Mouse (Mus musculus) E14TG2a.4 (cell line): ENCODE measurements around the gene Crocc.
A peak's percentile ranks its signal among the peaks of the same experiment; 100 is the strongest.

ENCODE experiments used
- H3K27me3 ChIP-seq: 2 replicates; pipeline ENCODE4 v1.6.1; 2014; ENCODE audit warnings: low read length, control low read depth; ENCODE audit not compliant: insufficient read depth
- H3K36me3 ChIP-seq: 2 replicates; pipeline ENCODE4 v1.6.1; 2014; ENCODE audit warnings: low read length, control low read depth; ENCODE audit not compliant: insufficient read depth
- H3K4me1 ChIP-seq: replicated peaks from 2 replicates; pipeline ENCODE4 v1.6.1; 2014; ENCODE audit warnings: low read depth, low read length, control low read depth
- H3K4me3 ChIP-seq: replicated peaks from 2 replicates; pipeline ENCODE4 v1.5.1; 2014; ENCODE audit warnings: mild to moderate bottlenecking, low read length
- H3K9me3 ChIP-seq: 2 replicates; pipeline ENCODE4 v1.6.1; 2014; ENCODE audit warnings: low read length, control low read depth
- CTCF ChIP-seq: conservative IDR thresholded peaks from 2 replicates; pipeline ENCODE4 v1.5.1; 2014; ENCODE audit warnings: low read length
- NANOG ChIP-seq: IDR thresholded peaks from 2 replicates; pipeline ENCODE4 v1.6.1; 2014; ENCODE audit warnings: borderline replicate concordance, low read length, mixed read lengths
- POU5F1 ChIP-seq: IDR thresholded peaks from 2 replicates; pipeline ENCODE4 v1.6.1; 2014; ENCODE audit warnings: low read length, borderline replicate concordance

Gene Crocc

DNA sequence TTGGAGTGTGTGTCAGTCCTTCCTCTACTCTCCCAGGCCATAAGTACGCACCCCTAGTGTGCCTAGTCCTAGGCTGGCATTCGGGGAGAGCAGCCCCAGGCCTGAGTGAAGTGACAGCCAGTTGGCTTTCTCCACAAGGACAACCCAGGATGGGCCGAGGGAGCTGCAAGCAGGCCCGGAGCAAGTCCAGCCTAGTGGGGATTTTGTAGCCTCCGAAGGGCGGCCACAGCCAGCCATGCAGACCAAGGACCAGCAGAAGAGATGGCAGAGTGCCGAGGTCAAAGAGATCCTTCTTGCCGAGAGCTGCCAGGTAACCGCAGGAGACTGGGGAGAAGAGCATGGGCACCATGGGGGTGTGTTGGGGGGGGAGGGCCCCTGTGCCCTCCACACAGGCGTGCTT, 34.7 kb upstream of the Crocc start:
- Histone ChIP-seq H3K9me3 (no peaks in the 10 kb centered on the region), H3K4me3 (peak overlapping the region; percentile 58), H3K36me3 (no peaks in the 10 kb centered on the region), H3K4me1 (peaks cover 64% of the 10 kb centered on the region), H3K27me3 (no peaks in the 10 kb centered on the region; the same call in 1 of the 2 replicates)
- TF ChIP-seq CTCF (no peak), NANOG (no peak), POU5F1 (no peak)

- H3K4me1 ChIP-seq: peaks cover 29% of the 10 kb centered on the region
Measured at GRCm38 (mm10) chr4:141088714-141089113, 28.4 kb upstream of the Crocc start.

GRCm38 (mm10) chr4:141088033-141088432, 27.7 kb upstream of the Crocc start, which contains the start of gene Spata21:
Spata21 (plus strand) TSS chr4:141088333.
- TF ChIP-seq POU5F1 (no peak), CTCF (no peak), NANOG (no peak)
- Histone ChIP-seq H3K4me1 (peaks cover 24% of the 10 kb centered on the region), H3K36me3 (no peaks in the 10 kb centered on the region), H3K27me3 (peaks cover 3% of the 10 kb centered on the region; the same call in 1 of the 2 replicates), H3K9me3 (no peaks in the 10 kb centered on the region), H3K4me3 (no peak within 1 kb of the TSS)

More at GRCm38 (mm10) chr4:141088714-141089113, 28.4 kb upstream of the Crocc start:
- Histone ChIP-seq H3K9me3 (no peaks in the 10 kb centered on the region), H3K36me3 (no peaks in the 10 kb centered on the region), H3K27me3 (peaks cover 3% of the 10 kb centered on the region; the same call in 1 of the 2 replicates), H3K4me3 (no peak overlapping the region)
- no peak for TF ChIP-seq POU5F1
- TF ChIP-seq NANOG: no peak
- TF ChIP-seq CTCF: no peak

GRCm38 (mm10) chr4:141086862-141087261, 26.5 kb upstream of the Crocc start:
- Histone ChIP-seq H3K27me3 (peaks cover 3% of the 10 kb centered on the region; the same call in 1 of the 2 replicates), H3K4me1 (peaks cover 24% of the 10 kb centered on the region), H3K36me3 (no peaks in the 10 kb centered on the region), H3K9me3 (no peaks in the 10 kb centered on the region), H3K4me3 (no peak overlapping the region)
- no peak for TF ChIP-seq POU5F1
- TF ChIP-seq CTCF: no peak
- no peak for TF ChIP-seq NANOG

GRCm38 (mm10) chr4:141078510-141079137, 18.3 kb upstream of the Crocc start:
- Histone ChIP-seq H3K27me3 (no peaks in the 10 kb centered on the region), H3K4me3 (peak overlapping the region; percentile 100), H3K4me1 (peaks cover 34% of the 10 kb centered on the region), H3K36me3 (peaks cover 23% of the 10 kb centered on the region), H3K9me3 (no peaks in the 10 kb centered on the region)
- TF ChIP-seq POU5F1: no peak
- no peak for TF ChIP-seq CTCF
- TF ChIP-seq NANOG: no peak

DNA sequence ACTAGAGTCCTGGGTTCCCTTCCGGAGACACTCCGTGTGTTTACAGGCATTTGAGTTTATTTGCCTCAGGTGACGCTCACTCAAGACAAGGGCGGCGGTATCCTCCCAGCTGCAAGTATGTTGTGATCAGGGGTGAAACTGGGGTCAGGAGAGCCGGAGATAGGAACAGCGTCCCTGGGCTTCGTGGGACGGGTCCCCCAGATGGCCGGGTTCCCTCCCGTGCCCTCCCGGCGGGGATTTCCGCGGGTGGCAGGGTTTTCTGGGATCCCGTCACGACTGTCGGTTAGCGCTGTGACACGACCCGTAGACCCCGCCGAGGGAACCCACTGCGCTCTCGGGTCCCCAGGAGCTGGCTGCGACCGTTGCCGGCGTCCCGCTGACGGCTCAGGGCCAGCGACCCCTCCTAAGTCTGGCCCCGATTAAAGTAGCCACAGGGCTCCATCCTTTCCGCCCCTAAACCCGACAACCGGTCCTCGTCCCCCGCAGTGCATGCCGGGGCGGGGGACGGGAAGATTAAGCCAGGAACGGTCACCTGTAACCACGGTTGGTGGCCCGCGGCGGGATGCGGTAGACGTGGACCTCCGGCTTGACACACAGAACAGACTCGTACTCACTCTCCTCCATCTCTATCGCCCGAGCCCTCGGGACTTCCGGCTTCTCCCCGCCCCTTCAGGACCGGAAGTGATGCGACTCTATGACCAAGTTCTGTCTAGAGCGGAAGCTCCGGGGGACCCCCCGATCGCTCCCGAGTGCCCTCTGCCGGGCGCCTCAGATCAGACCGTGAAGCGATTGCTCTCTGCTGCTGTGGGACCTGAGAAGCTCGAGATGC, 17.5 kb upstream of the Crocc start, which contains the start of gene Necap2:
Gene Necap2 (minus strand): TSS at position 677 of the 829 bp plus-strand sequence.
- TF ChIP-seq CTCF (peak; percentile 54), POU5F1 (no peak)
- H3K36me3 ChIP-seq: peaks cover 30% of the 10 kb centered on the region

DNA sequence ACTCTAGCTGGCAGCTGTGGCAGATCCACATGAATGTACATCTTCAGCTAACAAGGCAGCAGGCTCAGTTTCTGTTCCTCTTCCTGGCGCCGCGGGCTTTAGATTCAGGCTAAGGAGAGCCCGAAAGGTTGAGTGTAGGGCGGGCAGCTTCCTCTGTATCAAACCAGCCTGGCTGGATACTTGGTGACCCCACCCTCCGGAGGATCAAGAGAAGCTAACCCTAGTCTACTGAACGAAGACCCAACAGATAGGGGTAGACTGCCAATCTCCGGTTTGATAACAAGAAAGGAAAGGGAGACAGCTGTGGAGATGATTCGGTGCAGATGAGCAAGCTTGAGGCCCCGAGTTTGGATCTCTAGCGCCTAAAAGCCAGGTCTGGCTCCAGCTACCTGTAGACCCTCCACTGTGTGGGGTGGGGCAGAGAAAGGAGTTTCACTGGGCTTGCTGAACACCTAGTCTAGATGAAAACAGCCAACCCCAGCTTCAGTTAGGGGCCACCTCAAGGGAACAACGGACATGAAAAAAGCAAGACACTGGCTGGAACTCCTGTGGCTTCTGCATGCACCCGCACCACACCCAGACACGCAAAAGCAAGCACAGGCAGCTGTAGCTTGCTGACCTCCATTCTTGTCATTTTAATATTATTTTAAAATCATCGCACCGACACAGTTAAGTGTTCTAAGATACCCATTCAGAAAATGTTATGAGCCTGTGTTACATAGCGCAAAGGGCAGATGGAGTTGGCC, 16.6 kb upstream of the Crocc start:
- TF ChIP-seq NANOG (no peak), CTCF (no peak), POU5F1 (no peak)
- H3K36me3 ChIP-seq: peaks cover 40% of the 10 kb centered on the region

More for the DNA sequence above, 17.5 kb upstream of the Crocc start, which contains the start of gene Necap2:
- Histone ChIP-seq H3K27me3 (no peaks in the 10 kb centered on the region), H3K4me1 (peaks cover 37% of the 10 kb centered on the region), H3K4me3 (peak within 1 kb of the TSS; percentile 100), H3K9me3 (no peaks in the 10 kb centered on the region)

DNA sequence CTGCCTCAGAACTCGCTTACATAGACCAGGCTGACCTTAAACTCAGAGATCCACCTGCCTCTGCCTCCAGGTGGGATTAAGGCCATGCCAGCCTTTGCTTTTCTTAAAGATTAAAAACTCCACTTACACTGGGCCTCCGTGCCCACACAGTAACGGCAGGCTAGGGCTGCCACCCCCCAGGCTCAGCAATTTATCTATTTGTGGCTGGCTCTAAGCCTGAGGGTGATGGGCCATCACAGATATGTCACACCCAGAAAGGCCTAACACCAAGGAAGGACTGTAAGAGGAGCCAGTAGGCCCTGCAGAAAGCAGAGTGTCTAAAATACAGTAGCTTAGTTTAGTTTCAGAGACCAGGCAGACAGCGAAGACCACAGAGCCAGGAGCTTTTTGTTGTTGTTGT, 13.8 kb upstream of the Crocc start:
- Histone ChIP-seq H3K4me3 (no peak overlapping the region), H3K4me1 (peaks cover 34% of the 10 kb centered on the region), H3K36me3 (peaks cover 68% of the 10 kb centered on the region), H3K9me3 (no peaks in the 10 kb centered on the region), H3K27me3 (no peaks in the 10 kb centered on the region)
- TF ChIP-seq POU5F1 (no peak), CTCF (no peak), NANOG (no peak)

More for the DNA sequence above, 16.6 kb upstream of the Crocc start:
- Histone ChIP-seq H3K9me3 (no peaks in the 10 kb centered on the region), H3K4me1 (peaks cover 37% of the 10 kb centered on the region), H3K4me3 (peak overlapping the region; percentile 100), H3K27me3 (no peaks in the 10 kb centered on the region)
